Mouse (Mus musculus) lung, postnatal 0 days (tissue): ENCODE measurements around the gene Man1c1. TPM values are rescaled to one million over a fixed set of nuclear protein-coding genes. Genes with fewer than 3 reads are reported as not detected.

Experiments
- ATAC-seq: fragments of 200-750 bp; cut with Nextera tagmentation; 2 replicates; pipeline ENCODE4 v1.8.0; 2017; ENCODE audit warnings: moderate library complexity
- DNase-seq: peaks from one replicate; pipeline ENCODE4 v3.0.0-alpha.2; 2016; ENCODE audit warnings: low spot score
- H3K27ac ChIP-seq: fragments of 300-500 bp; sonication (generic); 2 replicates; pipeline ENCODE4 v1.5.1; 2014; ENCODE audit warnings: antibody characterized with exemption, mild to moderate bottlenecking, low read length, mixed read lengths
- H3K27me3 ChIP-seq: fragments of 300-500 bp; sonication (generic); replicated peaks from 2 replicates; pipeline ENCODE4 v1.6.1; 2014; ENCODE audit warnings: low read length, mixed read lengths; ENCODE audit not compliant: insufficient read depth
- H3K36me3 ChIP-seq: fragments of 300-500 bp; sonication (generic); 2 replicates; pipeline ENCODE4 v1.6.1; 2014; ENCODE audit warnings: low read length, mixed read lengths; ENCODE audit not compliant: insufficient read depth
- H3K4me1 ChIP-seq: fragments of 300-500 bp; sonication (generic); 2 replicates; pipeline ENCODE4 v1.6.1; 2014; ENCODE audit warnings: antibody characterized with exemption, low read depth, low read length, mixed read lengths; ENCODE audit not compliant: insufficient read depth
- H3K4me2 ChIP-seq: fragments of 300-500 bp; sonication (generic); replicated peaks from 2 replicates; pipeline ENCODE4 v1.6.1; 2014; ENCODE audit warnings: low read depth, mild to moderate bottlenecking, low read length, moderate library complexity, mixed read lengths
- H3K4me3 ChIP-seq: fragments of 300-500 bp; sonication (generic); 2 replicates; pipeline ENCODE4 v1.5.1; 2014; ENCODE audit warnings: low read depth, low read length
- H3K9ac ChIP-seq: fragments of 300-500 bp; sonication (generic); replicated peaks from 2 replicates; pipeline ENCODE4 v1.6.1; 2014; ENCODE audit warnings: low read depth, mild to moderate bottlenecking
- H3K9me3 ChIP-seq: fragments of 300-500 bp; sonication (generic); 2 replicates; pipeline ENCODE4 v1.6.1; 2016; ENCODE audit warnings: low read length, mixed read lengths
- CTCF ChIP-seq: IDR thresholded peaks from 2 replicates; pipeline ENCODE4 v1.5.1; 2016; ENCODE audit warnings: antibody characterized with exemption, mild to moderate bottlenecking
- EP300 ChIP-seq: IDR thresholded peaks from 2 replicates; pipeline ENCODE4 v1.6.1; 2016; ENCODE audit warnings: antibody characterized with exemption, mild to moderate bottlenecking, control low read depth
- WGBS: fragments of 180-500 bp; shearing (Covaris S2); extraction: QIAGEN DNeasy Blood & Tissue Kit; methylation state at CpG from one replicate; pipeline ENCODE4 v1.1.7; 2014; 5-methylcytosine and 5-hydroxymethylcytosine counted together
- polyA plus RNA-seq: library from polyadenylated mRNA; unstranded; fragments of >200 nt; fragmentation: Nextera tagmentation; extraction: Ambion mirVana; gene quantifications from 2 replicates; pipeline ENCODE4 v1.2.1, GENCODE M21; 2015

Man1c1 gene
- polyA plus RNA-seq, 1 experiment from 2014 or later, result 3.0 TPM

DNA sequence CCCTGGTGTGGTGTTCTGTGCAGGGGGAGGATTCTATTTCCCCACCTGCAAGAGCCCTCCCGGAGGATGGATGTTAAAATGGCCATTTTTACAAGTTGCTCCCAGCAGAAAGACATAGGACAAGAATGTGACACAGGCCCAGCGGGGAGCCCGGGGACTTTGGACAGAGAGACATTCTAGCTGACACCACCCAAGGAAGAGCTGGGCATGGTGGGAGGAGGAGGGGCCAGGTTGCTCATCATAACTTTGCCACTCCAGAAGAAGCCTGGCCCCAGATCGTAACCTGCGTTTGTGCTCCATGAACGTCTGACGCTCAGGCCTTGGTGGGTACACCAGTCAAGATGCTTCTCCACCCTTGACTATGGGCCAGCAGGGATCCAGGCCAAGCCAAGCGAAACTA lies 143.4 kb downstream of the Man1c1 start:
- H3K4me2 ChIP-seq, result no peak overlapping the region
- no peak overlapping the region for H3K27ac ChIP-seq
- DNase-seq (no peak), ATAC-seq (no peak)
- H3K4me1 ChIP-seq, result no peaks in the 10 kb centered on the region
- H3K36me3 ChIP-seq, result no peaks in the 10 kb centered on the region; the same call in 1 of the 2 replicates
- WGBS, result 92% methylated on average over 8 of the region's 8 CpGs
- H3K4me3 ChIP-seq, result no peak overlapping the region
- no peak for TF ChIP-seq EP300
- TF ChIP-seq CTCF, result no peak
- no peaks in the 10 kb centered on the region for H3K9me3 ChIP-seq
- H3K9ac ChIP-seq, result no peak overlapping the region
- no peaks in the 10 kb centered on the region for H3K27me3 ChIP-seq

DNA sequence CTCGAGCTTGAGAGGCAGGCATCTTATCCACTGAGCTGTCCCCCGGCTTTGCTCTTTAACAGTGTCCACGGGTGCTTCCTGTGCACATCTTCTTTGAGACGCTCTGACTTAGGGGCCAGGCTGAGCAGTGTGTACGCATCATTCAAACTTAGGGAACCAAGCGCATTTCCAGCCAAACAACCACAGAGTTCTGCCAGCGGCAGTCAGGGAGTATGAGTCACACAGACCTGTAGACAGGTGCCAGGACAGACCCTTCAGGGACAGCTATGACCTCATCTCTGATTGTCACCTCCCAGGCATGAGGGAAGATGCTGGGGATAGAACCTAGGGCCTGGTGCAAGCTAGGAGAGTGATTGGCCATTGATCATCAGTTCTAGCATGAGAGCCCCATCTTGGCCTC lies 144.9 kb downstream of the Man1c1 start:
- H3K36me3 ChIP-seq, result no peaks in the 10 kb centered on the region; the same call in 1 of the 2 replicates
- 65% methylated on average over 7 of the region's 7 CpGs for WGBS
- H3K9me3 ChIP-seq, result no peaks in the 10 kb centered on the region
- no peak overlapping the region for H3K9ac ChIP-seq
- H3K4me2 ChIP-seq, result no peak overlapping the region
- DNase-seq (no peak), ATAC-seq (no peak; the same call in 1 of the 2 replicates)
- no peak for TF ChIP-seq CTCF
- no peak for TF ChIP-seq EP300
- no peak overlapping the region for H3K4me3 ChIP-seq
- H3K4me1 ChIP-seq, result no peaks in the 10 kb centered on the region
- H3K27ac ChIP-seq, result no peak overlapping the region
- H3K27me3 ChIP-seq, result no peaks in the 10 kb centered on the region

DNA sequence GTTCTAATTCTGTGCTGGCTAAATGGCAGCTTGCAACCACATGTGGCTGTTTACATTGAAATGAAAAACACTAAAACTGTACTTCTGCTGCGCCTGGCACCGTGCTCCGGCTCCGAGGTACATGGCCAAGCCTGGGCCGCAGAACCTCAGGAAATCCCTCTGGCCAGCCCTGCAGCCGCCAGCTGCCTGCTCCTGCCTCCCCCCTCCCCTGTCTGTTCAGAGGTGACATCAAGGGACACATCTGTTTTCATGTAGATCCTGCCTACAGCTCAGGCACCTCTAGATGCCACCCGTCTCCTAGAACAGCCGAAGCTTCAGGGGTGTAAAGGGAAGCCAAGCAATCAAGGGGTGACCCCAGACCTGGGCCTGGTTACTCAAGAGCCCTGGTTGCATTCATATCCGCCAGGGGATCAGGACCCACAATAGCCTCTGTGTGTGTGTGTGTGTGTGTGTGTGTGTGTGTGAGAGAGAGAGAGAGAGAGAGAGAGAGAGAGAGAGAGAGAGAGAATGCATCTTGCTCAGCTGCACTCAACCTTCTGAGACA lies 145.4 kb downstream of the Man1c1 start:
- H3K27me3 ChIP-seq, result no peaks in the 10 kb centered on the region
- no peak overlapping the region for H3K27ac ChIP-seq
- H3K4me3 ChIP-seq, result no peak overlapping the region
- no peak for DNase-seq
- ATAC-seq, result no peak
- H3K9me3 ChIP-seq, result no peaks in the 10 kb centered on the region
- no peaks in the 10 kb centered on the region for H3K4me1 ChIP-seq
- no peak for TF ChIP-seq EP300
- TF ChIP-seq CTCF, result no peak
- no peak overlapping the region for H3K4me2 ChIP-seq
- no peak overlapping the region for H3K9ac ChIP-seq
- WGBS, result 48% methylated on average over 9 of the region's 9 CpGs
- H3K36me3 ChIP-seq, result no peaks in the 10 kb centered on the region; the same call in 1 of the 2 replicates

DNA sequence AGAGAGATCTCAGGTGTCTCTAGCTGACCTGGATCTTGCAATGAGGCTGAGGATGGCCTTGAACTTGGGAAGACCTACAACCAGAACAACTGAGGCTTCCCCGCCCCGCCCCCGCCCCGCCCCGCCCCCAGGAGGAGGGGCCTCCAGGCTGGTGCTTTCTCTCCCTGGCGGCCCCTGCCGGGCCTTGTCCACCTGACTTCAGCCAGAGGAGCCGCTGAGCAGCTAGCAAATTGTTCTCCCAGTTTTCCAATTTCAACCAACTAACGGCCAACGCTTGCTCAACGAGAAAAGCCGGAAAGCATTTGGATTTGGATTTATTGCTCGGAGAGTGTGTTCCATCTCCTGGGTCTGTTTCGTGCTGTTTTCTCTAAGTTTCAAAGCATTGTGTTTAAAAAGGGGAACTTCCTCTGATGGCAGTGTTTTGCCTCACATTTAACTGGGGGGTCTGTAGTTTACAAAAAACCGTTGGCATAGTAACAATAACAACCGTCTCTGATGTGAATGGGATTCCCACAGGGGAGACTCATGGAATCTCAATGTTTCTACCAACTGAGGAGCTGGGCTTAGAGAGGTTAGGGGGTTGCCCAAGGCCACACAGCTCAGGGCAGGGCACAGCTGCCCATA lies 146.4 kb downstream of the Man1c1 start:
- no peaks in the 10 kb centered on the region for H3K27me3 ChIP-seq
- H3K36me3 ChIP-seq, result no peaks in the 10 kb centered on the region; the same call in 1 of the 2 replicates
- no peak overlapping the region for H3K9ac ChIP-seq
- DNase-seq (peak; percentile 33), ATAC-seq (peak; percentile 41; the same call in 1 of the 2 replicates)
- no peaks in the 10 kb centered on the region for H3K4me1 ChIP-seq
- TF ChIP-seq EP300 (no peak), CTCF (peak; percentile 17; the same call in 1 of the 2 replicates)
- WGBS, result 19% methylated on average over 15 of the region's 16 CpGs
- H3K27ac ChIP-seq, result no peak overlapping the region
- H3K4me3 ChIP-seq, result no peak overlapping the region
- no peaks in the 10 kb centered on the region for H3K9me3 ChIP-seq
- no peak overlapping the region for H3K4me2 ChIP-seq

DNA sequence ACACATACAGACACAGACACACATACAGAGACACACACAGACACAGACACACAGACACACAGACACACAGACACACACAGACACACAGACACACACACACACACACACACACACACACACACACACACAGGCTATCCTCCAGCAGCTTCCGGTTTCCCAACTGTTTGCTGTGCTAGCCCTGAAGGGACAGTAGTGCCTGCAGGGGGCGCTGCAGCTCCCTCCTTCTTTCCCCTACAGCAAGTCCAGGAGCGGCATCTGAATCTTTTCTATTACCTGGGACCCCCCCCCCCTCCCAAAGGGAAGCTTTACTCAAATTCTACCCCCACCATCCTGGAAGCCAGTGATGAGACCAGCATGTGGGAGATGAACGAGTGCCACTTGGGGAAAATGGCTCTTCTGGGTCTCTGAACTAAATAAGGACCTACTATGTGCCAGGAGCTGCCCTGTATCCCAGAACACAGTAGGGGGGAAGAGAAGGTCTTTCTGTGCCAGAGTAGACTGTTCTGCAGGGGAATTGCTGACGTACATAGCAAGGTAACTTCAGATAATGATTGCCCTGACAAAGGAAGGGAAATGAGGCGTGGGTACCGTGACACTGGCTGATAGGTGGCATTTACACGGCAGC lies 148.0 kb downstream of the Man1c1 start:
- WGBS, result 66% methylated on average over 7 of the region's 8 CpGs
- Histone ChIP-seq H3K27ac (no peak overlapping the region), H3K27me3 (no peaks in the 10 kb centered on the region), H3K4me3 (no peak overlapping the region), H3K9ac (no peak overlapping the region), H3K9me3 (no peaks in the 10 kb centered on the region), H3K36me3 (no peaks in the 10 kb centered on the region), H3K4me2 (no peak overlapping the region), H3K4me1 (no peaks in the 10 kb centered on the region)
- ATAC-seq (no peak), DNase-seq (peak; percentile 54)
- TF ChIP-seq CTCF, result peak; percentile 60
- no peak for TF ChIP-seq EP300

DNA sequence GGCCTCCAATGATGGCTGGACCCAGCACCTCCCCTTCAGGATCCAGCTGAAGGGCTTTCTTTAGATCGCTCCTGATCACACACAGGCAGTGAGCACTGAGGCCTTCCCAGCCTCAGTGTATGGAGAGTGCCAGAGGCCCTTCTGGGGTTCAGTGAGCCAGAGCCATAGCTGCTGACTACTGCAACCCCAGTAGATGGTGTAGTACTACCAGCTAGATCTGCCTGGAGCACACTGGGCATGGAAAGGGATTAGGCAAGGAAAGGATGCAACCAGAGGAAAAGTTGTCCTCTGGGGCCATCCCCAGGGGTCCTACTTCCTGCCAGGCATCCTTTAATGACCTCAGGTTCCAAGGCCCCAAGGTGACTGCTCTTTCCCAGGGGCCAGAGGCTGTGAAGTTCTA lies 150.5 kb downstream of the Man1c1 start:
- Histone ChIP-seq H3K9ac (no peak overlapping the region), H3K27ac (no peak overlapping the region), H3K4me1 (no peaks in the 10 kb centered on the region), H3K4me3 (no peak overlapping the region), H3K4me2 (no peak overlapping the region), H3K36me3 (no peaks in the 10 kb centered on the region), H3K27me3 (no peaks in the 10 kb centered on the region), H3K9me3 (no peaks in the 10 kb centered on the region)
- TF ChIP-seq CTCF (peak; percentile 32; the same call in 1 of the 2 replicates), EP300 (no peak)
- ATAC-seq (no peak), DNase-seq (no peak)
- 91% methylated on average over 1 of the region's 1 CpGs for WGBS
